Mouse (Mus musculus) central nervous system, embryonic 18 days (tissue): ENCODE measurements around the gene Zfp341. TPM values are rescaled to one million over a fixed set of nuclear protein-coding genes. Genes with fewer than 3 reads are reported as not detected.

Experiments used
- polyA plus RNA-seq: library from polyadenylated mRNA; depleted of rRNA; stranded (reverse); fragments of >200 nt; gene quantifications from 2 replicates; pipeline ENCODE4 v1.2.3, GENCODE M21; 2012; rRNA removed

Zfp341 gene
- polyA plus RNA-seq = 16.1 and 18.0 TPM in 2 replicates

DNA sequence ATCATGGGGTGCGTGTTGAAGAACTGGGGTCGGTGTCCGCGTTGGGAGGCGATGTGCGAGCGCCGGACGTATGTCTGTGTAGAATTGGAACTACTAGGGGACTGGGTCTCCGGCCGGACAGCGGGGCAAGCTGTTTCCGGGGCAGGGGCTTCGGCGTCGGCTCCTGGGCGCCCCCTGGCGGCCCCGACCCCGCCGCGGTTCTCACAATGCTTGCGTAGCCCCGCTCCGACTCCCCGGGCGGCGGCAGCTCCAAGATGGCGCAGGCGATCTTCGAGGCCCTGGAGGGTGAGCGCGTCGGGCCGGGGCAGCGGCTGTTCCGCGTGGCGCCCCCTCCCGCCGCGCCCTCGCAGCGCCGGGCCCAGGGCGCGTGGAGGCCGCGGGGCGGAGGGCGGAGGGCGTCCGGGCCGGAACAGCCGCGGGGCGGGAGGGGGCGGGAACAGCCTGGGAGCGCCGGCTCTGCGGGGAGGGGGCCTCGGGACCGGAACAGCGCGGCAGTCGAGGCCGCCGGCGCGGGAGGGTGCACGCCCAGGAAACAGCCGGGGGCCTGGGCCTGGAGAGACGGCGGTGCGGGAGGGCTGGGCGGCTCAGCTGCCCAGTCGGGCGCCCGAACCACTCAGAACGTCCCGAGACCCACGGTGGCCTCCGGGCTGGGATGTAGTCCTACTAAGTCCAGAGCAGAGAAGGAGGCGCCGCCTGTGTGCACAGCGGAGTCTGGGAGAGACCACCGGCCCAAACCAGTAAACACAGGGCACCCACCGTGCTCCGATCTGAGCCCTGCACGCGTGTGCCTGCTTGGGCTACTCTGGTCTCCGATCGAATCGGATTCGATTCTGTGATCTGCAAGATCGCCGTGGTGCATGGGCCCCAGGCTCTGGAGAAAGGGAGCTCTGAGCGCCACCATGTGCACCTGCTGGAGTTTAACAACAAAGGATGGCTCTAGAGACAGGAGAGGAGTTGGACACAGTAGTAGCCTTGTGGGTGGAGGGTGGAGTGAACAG, at the start of gene Zfp341, which contains the start of gene 4930519P11Rik:
TSS of gene Zfp341 (plus strand) at position 180 of the 998 bp plus-strand sequence.
TSS of gene 4930519P11Rik (minus strand) at position 320 of the 998 bp plus-strand sequence.

GRCm38 (mm10) chr2:154569836-154570286, 43.2 kb upstream of the Zfp341 start, which contains the start of gene E2f1:
TSS of gene E2f1 (minus strand) at chr2:154569892.

DNA sequence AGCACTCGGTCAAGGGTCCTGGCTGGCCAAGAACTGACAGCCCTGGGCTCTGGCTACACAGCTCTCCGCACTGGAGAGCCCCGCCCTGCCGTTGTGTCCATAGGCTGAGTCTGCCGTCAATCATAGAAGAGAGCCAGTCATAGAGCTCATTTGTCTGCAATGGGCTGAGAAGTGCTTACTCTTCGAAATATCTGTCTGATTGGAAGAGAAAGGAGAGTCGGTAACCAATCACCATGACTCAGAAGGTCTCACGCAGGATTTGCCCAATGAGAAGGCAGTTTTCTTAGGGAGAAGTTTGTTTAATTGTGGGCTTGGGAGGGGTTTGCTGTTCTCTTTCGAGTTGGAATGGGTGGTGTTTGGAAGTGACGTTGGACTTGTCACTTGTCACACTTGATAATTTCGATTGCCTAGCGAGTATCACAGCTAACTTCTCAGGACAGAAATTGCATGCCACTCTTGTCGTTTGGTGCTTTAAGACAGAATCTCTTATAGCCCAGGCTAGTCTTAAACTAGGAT, 9.4 kb upstream of the Zfp341 start, which contains the start of gene Pxmp4:
TSS of gene Pxmp4 (minus strand) at position 71 of the 516 bp plus-strand sequence.

GRCm38 (mm10) chr2:154651363-154651762, 38.3 kb downstream of the Zfp341 start, which contains the start of gene Chmp4b:
TSS of gene Chmp4b (plus strand) at chr2:154651705.

Other genes with a start within 250 kb of the Zfp341 start
- gene Cdk5rap1, start 240.3 kb upstream of the Zfp341 start, polyA plus RNA-seq = 10.2 and 15.0 TPM in 2 replicates
- gene Snta1, start 205.2 kb upstream of the Zfp341 start, polyA plus RNA-seq = 16.4 and 17.5 TPM in 2 replicates
- 34.5 and 35.3 TPM in 2 replicates for gene Cbfa2t2, start 176.8 kb upstream of the Zfp341 start, polyA plus RNA-seq
- gene 1700003F12Rik, start 66.2 kb upstream of the Zfp341 start, polyA plus RNA-seq = 1.4 and 1.5 TPM in 2 replicates
- 0.08 and 0.18 TPM in 2 replicates for gene Actl10, start 61.5 kb upstream of the Zfp341 start, polyA plus RNA-seq
- 15.2 and 18.6 TPM in 2 replicates for gene Necab3, start 54.4 kb upstream of the Zfp341 start, polyA plus RNA-seq
- gene E2f1, start 43.4 kb upstream of the Zfp341 start, polyA plus RNA-seq = 7.7 and 7.9 TPM in 2 replicates
- 12.8 and 13.0 TPM in 2 replicates for gene Pxmp4, start 9.6 kb upstream of the Zfp341 start, polyA plus RNA-seq
- gene 4930519P11Rik, start 140 bp downstream of the Zfp341 start, polyA plus RNA-seq = 0.19 and 0.41 TPM in 2 replicates
- gene Chmp4b, start 38.4 kb downstream of the Zfp341 start, polyA plus RNA-seq = 255 and 259 TPM in 2 replicates
- not detected in 2 replicates for gene Gm14214, start 156.7 kb downstream of the Zfp341 start, polyA plus RNA-seq
- 245 and 247 TPM in 2 replicates for gene Raly, start 177.8 kb downstream of the Zfp341 start, polyA plus RNA-seq
- 3.9 and 5.1 TPM in 2 replicates for gene a, start 178.1 kb downstream of the Zfp341 start, polyA plus RNA-seq